Mouse (Mus musculus) CD4-positive helper T cell, adult 2 months (primary cell): ENCODE data around the gene Kcna2.

Source experiments
- DNase-seq: peaks from one replicate; pipeline ENCODE4 v3.0.0-alpha.2; 2012; ENCODE audit warnings: low read depth, missing footprints, low spot score

The Kcna2 gene

DNA sequence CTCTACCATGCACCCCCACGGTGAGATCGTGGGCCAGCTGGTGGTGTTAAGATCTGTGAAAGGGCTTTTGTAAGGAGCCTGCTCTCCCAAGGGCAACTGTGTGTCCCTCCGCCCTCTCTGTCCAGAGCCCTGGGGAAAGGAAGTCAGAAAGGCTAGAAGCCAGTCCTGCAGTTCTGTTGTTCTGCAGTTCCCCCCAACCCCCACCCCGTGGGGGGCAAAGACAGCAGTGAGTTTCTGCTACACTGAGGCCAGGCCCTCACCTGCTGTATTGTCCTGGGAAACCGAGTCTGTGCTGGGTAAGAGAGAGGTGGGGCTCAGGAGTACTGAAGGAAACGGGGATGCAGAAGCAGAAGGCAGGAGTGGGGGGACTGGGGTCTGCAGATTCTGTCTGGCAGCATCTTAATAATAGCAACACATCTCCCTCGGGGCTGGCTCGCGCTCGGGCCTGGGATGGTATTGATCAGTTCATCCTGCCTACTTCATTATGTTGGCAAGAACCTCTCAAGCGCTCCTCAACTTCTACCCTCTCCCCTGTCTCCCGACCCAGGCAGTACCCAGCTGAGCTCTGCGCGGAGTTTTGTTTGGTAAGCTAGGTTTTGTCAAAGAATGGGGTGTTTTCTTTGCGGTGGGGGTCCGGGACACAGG, at the start of gene Kcna2:
Kcna2 (plus strand) TSS at position 336 of the 645 bp plus-strand sequence.
- DNase-seq = no peak

GRCm38 (mm10) chr3:107061468-107061867, 39.5 kb upstream of the Kcna2 start:
- peak; percentile 49 for DNase-seq

GRCm38 (mm10) chr3:107062771-107063170, 38.2 kb upstream of the Kcna2 start:
- DNase-seq = peak; percentile 69

- DNase-seq = no peak
These were observed 35.3 kb upstream of the Kcna2 start for GRCm38 (mm10) chr3:107065510-107066095.

GRCm38 (mm10) chr3:107066165-107066850, 34.6 kb upstream of the Kcna2 start:
- DNase-seq = no peak

DNA sequence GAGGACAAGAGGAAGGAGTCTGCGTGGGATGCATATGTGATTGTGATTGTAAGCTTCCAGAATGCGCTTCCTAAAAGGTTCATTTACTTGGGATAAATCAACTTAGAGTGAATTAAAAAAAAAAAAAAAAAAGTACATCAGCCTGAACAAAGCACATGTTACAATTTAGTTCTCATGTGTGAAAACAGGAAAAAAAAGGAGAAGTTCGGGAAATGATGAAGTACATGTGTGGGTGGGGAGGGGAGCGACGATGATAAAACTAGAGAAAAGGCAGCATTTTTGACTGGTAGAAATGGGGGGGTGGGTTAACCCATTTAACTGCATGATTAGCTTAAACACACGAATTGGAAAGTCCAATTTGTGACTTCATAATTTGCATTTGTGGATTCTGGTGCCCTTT, 33.7 kb upstream of the Kcna2 start:
- DNase-seq = no peak

DNA sequence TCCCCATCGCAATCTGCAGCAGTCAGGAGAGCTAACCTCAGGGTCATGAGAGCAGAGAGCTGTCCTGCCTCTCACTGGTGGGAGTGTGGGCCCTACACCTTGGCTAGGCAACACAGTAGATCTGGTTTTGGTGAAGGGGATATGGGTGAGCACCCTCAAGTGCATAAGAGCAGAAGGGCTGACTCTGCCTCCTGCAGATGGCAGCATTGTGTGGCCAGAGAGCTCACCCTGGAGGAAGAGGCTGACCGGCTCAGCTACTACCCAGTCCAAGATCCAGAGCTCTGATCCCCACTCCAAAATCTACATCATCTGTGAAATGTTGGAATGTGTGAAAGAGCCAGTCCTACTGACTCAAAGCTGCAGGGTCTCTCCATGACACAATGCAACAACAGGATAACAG, 27.1 kb upstream of the Kcna2 start:
- no peak for DNase-seq

- DNase-seq = no peak
These were observed 25.2 kb upstream of the Kcna2 start for GRCm38 (mm10) chr3:107075705-107076104.

GRCm38 (mm10) chr3:107076658-107077057, 24.3 kb upstream of the Kcna2 start:
- DNase-seq = peak; percentile 67

GRCm38 (mm10) chr3:107077101-107077500, 23.8 kb upstream of the Kcna2 start:
- no peak for DNase-seq

DNA sequence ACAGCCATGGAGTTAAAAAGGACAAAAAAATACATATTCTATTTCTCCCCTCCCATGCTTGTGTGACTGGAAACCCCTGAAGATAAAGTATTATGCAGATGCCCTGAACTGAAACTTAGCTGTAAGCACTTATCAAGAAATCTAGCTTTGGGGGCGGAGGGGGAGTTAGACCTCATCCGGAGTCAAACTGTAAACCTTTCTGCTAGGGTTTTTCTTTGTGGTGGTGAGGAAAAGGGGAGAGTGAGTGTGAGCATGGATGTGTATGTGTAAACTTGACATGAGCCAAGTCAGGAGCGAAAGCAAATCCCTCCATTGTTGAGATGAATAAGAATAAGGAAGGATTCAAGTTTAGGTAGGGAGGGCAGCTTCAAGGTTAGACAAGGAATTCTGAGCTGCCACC, 20.1 kb upstream of the Kcna2 start:
- DNase-seq = peak; percentile 81

DNA sequence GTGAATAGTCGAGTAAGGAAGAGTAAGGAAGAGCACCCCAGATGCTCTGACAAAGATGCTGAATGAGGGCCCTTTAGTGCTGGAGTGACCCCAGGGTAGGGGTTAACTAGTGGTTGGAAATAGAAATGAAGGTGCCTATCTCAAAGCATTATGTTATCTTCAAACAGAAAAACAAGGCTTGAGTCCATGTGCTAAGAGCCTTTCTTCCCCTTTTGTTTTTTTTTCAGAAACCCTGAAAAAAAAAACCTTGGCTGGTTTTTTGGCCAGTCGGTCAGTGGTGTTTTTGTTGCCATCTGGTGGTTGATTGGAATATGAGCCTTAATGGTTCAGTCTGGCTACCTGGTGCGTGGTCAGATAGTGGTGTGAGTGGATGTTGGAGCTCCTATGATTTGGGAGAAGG, 19.7 kb upstream of the Kcna2 start:
- no peak for DNase-seq

DNA sequence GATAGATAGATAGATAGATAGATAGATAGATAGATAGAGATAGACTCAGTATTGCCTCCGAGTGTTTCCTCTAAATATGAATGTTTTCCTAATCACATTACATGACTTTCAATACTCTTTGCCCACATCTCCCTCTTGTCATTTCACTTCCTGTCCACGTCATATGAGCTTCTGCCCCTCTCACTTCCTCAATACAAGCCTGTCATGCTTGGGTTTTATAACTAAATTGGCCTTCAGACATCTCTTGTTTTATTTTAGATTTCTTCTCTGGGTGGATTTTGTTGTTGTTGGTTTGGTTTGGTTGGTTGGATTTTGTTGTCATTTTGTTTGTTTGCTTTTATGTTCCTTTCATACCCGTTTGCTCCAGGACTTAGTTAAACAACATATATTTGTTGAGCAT, 16.4 kb upstream of the Kcna2 start:
- no peak for DNase-seq

- no peak for DNase-seq
These were observed 13.5 kb upstream of the Kcna2 start for GRCm38 (mm10) chr3:107087410-107087809.

DNA sequence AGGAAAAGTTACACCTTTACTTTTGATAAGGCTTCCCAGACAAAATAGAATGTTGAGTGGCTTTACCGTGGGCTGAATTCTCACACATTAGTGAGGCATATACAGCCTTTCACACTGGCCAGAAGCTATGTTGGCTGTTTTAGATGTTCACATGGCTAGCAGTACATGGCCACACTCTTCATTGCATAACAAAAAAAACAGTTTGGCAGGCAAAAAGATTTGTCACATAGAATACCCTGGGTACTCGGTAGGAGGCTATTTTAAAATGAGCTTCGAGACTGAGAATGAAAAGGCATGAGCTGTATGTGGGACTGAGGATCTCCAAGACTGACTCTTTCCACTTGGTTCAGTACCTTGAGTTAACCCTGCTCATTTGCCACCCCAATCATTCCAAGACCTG, 12.1 kb upstream of the Kcna2 start:
- DNase-seq = no peak

GRCm38 (mm10) chr3:107089475-107089874, 11.5 kb upstream of the Kcna2 start:
- peak; percentile 53 for DNase-seq

DNA sequence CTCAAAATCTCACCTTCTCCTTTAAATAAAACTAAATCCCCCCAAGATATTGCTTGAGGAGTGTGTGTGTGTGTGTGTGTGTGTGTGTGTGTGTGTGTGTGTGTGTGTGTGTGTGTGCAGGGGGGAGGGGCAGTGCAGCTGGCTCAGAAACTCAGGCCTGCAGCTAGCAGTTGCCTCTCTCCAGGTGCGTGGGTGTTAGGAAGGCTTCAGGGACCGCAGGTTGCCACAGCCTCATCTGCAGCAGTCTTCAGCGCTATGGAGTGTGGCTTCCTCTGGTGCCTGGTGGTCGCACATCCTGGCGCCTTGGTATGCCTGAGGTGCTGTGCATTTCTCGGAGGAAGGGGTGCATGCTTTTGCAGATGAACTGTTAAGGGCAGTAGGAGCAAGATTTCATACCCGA, 10.9 kb upstream of the Kcna2 start:
- DNase-seq = peak; percentile 75

DNA sequence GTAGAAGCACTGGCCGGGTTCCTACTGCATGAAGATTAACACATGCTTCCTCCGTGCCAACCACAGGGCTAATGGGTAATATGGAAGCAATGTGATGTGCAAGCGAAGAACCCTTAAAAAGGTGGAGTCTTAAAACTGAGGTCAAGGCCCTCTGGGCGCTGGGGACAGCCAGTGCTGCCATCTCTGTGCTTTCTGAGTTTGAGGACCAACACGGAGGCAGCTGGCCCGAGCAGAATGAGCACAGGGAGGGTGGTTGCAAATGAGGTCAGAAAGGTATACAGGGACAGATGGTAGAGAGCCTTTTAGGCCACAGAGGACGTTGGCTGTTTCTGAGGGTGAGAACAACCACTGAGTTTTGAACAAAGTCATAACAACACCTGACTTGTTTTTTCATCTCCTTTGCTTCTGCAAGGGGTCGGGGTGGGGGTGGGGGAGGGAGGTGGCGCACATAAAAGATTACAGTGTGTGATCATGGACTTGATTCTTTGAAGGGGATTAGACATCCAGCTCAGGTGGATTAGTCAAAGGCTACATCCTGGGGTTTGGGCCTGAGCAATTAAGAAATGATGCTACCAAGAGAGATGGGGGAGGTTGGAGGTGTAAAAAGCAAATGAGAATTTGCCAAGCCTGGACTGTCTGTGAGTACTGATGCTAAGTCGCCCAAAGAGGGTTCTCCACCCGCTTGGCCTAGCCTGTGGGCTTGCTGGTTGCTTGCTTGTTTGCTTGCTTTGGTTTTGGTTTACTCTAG, 10.4 kb upstream of the Kcna2 start:
- DNase-seq = peak; percentile 41

GRCm38 (mm10) chr3:107094028-107094427, 6.9 kb upstream of the Kcna2 start:
- DNase-seq = peak; percentile 64

DNA sequence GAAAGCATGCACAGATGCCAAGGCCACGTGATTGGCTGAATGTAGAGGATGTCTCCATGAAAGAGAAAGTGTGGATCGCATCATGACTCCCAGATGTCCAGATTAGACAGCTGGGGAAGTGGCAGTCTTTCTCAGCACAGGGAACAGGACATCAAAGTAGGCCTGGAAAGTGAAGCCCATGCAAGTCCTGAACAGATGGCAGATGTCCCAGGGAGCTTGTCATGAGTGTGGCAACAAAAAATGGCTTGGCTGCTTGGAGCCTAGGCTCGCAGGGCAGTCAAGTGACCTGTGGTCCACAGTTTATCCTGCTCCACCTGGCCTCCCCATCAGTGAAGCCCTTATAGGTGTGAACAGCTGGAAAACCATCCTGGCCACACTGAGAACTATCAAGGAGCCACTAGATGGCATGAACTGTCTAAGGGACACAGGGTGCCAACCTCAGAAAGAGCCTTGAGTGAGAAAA, 4.6 kb upstream of the Kcna2 start:
- no peak for DNase-seq

DNA sequence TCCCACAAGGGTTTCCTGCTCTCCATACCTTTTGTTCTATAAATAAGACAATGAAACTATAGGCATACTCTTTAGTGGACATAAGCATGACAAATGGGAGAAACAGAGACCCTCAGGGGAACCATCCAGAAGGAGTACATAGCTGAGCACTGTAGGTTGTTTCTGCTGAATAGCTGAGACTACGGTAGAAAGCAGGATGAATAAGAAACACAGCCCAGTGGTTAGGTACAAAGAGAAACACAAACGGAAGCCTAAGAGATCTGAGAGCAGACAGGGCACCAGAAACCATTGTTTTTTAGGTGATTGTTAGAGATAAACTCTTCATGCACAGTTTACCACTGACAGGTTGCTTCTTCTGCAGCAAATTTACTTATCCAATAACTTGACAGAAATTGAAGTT, 1.1 kb upstream of the Kcna2 start:
- DNase-seq = peak; percentile 65

DNA sequence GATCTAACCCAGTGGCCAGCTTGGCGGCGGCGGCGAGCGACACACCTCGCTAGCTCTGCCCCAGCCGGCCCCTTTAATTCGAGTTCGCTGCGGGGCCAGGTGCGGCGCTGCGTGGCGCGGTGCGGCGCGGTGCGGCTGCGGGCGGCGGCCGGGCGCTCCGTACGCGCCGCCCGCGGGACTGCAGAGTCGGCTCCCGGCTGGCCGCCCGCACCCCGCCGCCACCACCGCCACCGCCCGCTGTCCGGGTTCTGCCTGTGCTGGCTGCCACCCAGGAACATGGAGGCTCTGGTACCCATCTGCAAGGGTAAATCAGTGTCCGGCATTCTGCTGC, 475 bp downstream of the Kcna2 start:
- no peak for DNase-seq
